Mouse (Mus musculus): ENCODE measurements around the gene Herc3. TPM values are rescaled to one million over a fixed set of nuclear protein-coding genes. Genes with fewer than 3 reads are reported as not detected.
A peak's percentile ranks its signal among the peaks of the same experiment; 100 is the strongest.
"Not testable (repeated sequence)": the region's sequence is repeated elsewhere in the genome, so short reads cannot be mapped to it uniquely, and the experiment has no call there.

Gene Herc3
- polyA plus RNA-seq, 1 experiment from 2014 or later = 13.5 TPM

DNA sequence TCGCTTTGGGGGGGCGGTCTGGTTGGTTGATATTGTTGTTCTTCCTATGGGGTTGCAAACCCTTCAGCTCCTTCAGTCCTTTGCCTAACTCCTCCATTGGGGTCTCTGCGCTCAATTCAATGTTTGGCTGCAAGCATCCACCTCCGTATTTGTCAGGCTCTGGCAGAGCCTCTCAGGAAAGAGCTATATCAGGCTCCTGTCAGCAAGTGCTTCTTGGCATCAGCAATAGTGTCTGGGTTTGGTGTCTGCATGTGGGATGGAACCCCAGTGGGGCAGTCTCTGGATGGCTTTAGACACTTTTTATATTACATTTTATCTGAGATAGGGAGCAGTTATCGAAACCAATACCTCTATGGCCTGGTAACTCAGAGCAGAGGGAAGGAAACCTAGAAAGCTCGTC is 36.6 kb downstream of the Herc3 start:
- not testable (repeated sequence) for ATAC-seq (replicated peaks; ENCODE audit: low FRiP score); H3K4me1 ChIP-seq (replicated peaks; ENCODE audit: control insufficient read depth, insufficient read depth, low read length); H3K4me2 ChIP-seq (ENCODE audit: low read depth, low read length, severe bottlenecking); DNase-seq (ENCODE audit: low spot score); H3K27me3 ChIP-seq (ENCODE audit: control insufficient read depth, insufficient read depth, low read length); H3K36me3 ChIP-seq (ENCODE audit: control insufficient read depth, insufficient read depth, low read length); H3K27ac ChIP-seq (ENCODE audit: low read depth, low read length); H3K9ac ChIP-seq (ENCODE audit: low read length); H3K4me3 ChIP-seq (ENCODE audit: low read depth, low read length); H3K9me3 ChIP-seq (ENCODE audit: control insufficient read depth, low read length)
- 92% methylated on average over 6 of the region's 6 CpGs for WGBS

DNA sequence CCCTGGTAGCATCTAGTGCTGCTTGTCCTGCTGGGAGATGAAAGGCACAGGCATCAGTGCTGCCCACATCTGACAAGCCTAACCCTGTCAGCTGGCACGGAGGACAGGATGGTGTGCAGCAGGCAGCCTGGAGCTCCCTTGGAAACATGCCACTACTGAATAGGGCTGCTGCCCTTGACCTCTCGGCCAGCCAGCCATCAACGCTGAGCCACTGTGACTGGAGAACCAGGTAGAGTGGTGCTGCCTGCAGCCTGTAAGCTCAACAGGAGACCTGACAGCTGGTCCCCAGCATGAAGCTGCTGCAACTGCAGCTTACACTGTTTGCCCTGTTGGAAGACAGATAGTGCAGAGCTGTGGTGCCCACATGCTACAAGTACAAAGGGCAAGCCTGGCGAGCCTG is 48.3 kb downstream of the Herc3 start:
- no peak overlapping the region for H3K4me3 ChIP-seq (ENCODE audit: low read depth, low read length)
- no peaks in the 10 kb centered on the region for H3K4me1 ChIP-seq (replicated peaks; ENCODE audit: control insufficient read depth, insufficient read depth, low read length)
- H3K9ac ChIP-seq (ENCODE audit: low read length) = no peak overlapping the region
- H3K27ac ChIP-seq (ENCODE audit: low read depth, low read length) = no peak overlapping the region
- H3K36me3 ChIP-seq (ENCODE audit: control insufficient read depth, insufficient read depth, low read length) = no peaks in the 10 kb centered on the region
- DNase-seq (ENCODE audit: low spot score) = no peak
- no peaks in the 10 kb centered on the region for H3K9me3 ChIP-seq (ENCODE audit: control insufficient read depth, low read length)
- ATAC-seq (replicated peaks; ENCODE audit: low FRiP score) = 0 out of 2 replicates have a peak, but pooled peaks have one; percentile 39
- 81% methylated on average over 4 of the region's 4 CpGs for WGBS
- no peak overlapping the region for H3K4me2 ChIP-seq (ENCODE audit: low read depth, low read length, severe bottlenecking)
- H3K27me3 ChIP-seq (ENCODE audit: control insufficient read depth, insufficient read depth, low read length) = no peaks in the 10 kb centered on the region

- Histone ChIP-seq H3K4me2 (ENCODE audit: low read depth, low read length, severe bottlenecking) (no peak overlapping the region), H3K27ac (ENCODE audit: low read depth, low read length) (no peak overlapping the region), H3K27me3 (ENCODE audit: control insufficient read depth, insufficient read depth, low read length) (no peaks in the 10 kb centered on the region), H3K4me1 (replicated peaks; ENCODE audit: control insufficient read depth, insufficient read depth, low read length) (no peaks in the 10 kb centered on the region), H3K9ac (ENCODE audit: low read length) (no peak overlapping the region), H3K9me3 (ENCODE audit: control insufficient read depth, low read length) (no peaks in the 10 kb centered on the region), H3K4me3 (ENCODE audit: low read depth, low read length) (no peak overlapping the region), H3K36me3 (ENCODE audit: control insufficient read depth, insufficient read depth, low read length) (no peaks in the 10 kb centered on the region)
- ATAC-seq (replicated peaks; ENCODE audit: low FRiP score) (no peak), DNase-seq (ENCODE audit: low spot score) (no peak)
- WGBS = 92% methylated on average over 9 of the region's 9 CpGs
Observed at GRCm38 (mm10) chr6:58879987-58880386, 48.7 kb downstream of the Herc3 start.

DNA sequence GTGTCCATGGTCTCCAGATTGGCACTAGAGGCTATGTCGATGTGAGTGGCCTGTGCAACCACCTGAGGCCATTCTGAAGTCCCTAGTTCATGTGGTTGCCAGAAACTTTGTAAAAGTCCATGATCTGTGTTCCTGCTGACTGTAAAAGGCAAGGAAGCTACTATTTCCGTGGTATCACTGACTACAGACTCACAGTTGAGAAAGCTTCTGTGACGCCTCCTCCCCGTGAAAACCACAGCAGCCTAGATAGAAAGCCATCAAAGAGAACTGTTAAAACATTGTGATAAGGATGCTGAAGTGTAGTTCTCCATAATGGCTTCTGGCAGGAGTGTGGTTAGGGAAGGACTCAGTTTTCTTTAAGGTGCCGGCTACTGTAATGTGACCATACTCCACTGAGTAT is 49.6 kb downstream of the Herc3 start:
- WGBS = 93% methylated on average over 5 of the region's 5 CpGs
- no peak for ATAC-seq (replicated peaks; ENCODE audit: low FRiP score)
- no peak overlapping the region for H3K27ac ChIP-seq (ENCODE audit: low read depth, low read length)

GRCm38 (mm10) chr6:58881363-58881762 is 50.1 kb downstream of the Herc3 start:
- Histone ChIP-seq H3K4me3 (ENCODE audit: low read depth, low read length) (no peak overlapping the region), H3K9ac (ENCODE audit: low read length) (no peak overlapping the region), H3K4me1 (replicated peaks; ENCODE audit: control insufficient read depth, insufficient read depth, low read length) (no peaks in the 10 kb centered on the region), H3K9me3 (ENCODE audit: control insufficient read depth, low read length) (no peaks in the 10 kb centered on the region), H3K36me3 (ENCODE audit: control insufficient read depth, insufficient read depth, low read length) (no peaks in the 10 kb centered on the region), H3K27me3 (ENCODE audit: control insufficient read depth, insufficient read depth, low read length) (no peaks in the 10 kb centered on the region), H3K27ac (ENCODE audit: low read depth, low read length) (no peak overlapping the region), H3K4me2 (ENCODE audit: low read depth, low read length, severe bottlenecking) (no peak overlapping the region)
- 93% methylated on average over 3 of the region's 3 CpGs for WGBS
- DNase-seq (ENCODE audit: low spot score) (no peak), ATAC-seq (replicated peaks; ENCODE audit: low FRiP score) (no peak)

More for the DNA sequence above, 49.6 kb downstream of the Herc3 start:
- DNase-seq (ENCODE audit: low spot score) = no peak
- Histone ChIP-seq H3K9ac (ENCODE audit: low read length) (no peak overlapping the region), H3K36me3 (ENCODE audit: control insufficient read depth, insufficient read depth, low read length) (no peaks in the 10 kb centered on the region), H3K4me1 (replicated peaks; ENCODE audit: control insufficient read depth, insufficient read depth, low read length) (no peaks in the 10 kb centered on the region), H3K4me3 (ENCODE audit: low read depth, low read length) (no peak overlapping the region), H3K4me2 (ENCODE audit: low read depth, low read length, severe bottlenecking) (no peak overlapping the region), H3K9me3 (ENCODE audit: control insufficient read depth, low read length) (no peaks in the 10 kb centered on the region), H3K27me3 (ENCODE audit: control insufficient read depth, insufficient read depth, low read length) (no peaks in the 10 kb centered on the region)

DNA sequence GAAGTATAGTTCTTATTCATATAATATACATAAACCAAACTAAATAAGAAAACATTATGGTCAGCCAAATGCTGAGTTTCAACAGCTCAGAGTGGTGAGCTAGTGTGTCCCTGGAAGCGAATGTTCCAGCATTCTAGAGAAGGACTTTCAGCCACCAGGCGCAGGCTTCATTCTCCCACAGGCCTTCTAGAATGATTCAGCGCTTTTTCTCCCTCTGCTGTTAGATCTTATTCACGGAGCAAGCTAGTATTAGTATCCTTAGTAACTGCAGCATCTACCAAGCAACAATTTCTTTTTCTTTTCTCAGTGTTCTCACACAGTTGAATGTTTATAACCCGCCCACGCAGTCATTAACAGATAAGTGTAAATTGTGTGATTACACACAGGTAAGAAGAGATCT is 51.0 kb downstream of the Herc3 start:
- H3K4me3 ChIP-seq (ENCODE audit: low read depth, low read length) = no peak overlapping the region

DNA sequence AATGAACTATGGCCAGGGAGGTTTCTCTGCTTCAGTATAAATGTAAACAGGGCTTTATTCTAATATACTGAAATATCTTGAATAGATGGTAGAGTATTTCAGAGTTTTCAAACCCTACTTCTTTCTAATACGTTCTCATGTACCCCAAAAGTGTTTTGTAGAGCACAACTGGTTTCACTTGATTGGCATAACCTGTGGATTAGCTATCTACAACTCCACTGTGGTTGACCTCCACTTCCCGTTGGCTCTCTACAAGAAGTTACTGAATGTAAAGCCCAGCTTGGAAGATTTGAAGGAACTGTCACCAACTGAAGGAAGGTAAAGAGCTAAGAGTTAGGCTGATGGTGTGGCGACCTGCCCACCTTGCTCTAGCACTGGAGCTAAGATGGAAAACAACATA is 58.7 kb downstream of the Herc3 start:
- H3K27me3 ChIP-seq (ENCODE audit: control insufficient read depth, insufficient read depth, low read length) = no peaks in the 10 kb centered on the region
- no peaks in the 10 kb centered on the region; the same call in 1 of the 2 replicates for H3K36me3 ChIP-seq (ENCODE audit: control insufficient read depth, insufficient read depth, low read length)
- no peak overlapping the region for H3K4me2 ChIP-seq (ENCODE audit: low read depth, low read length, severe bottlenecking)
- H3K27ac ChIP-seq (ENCODE audit: low read depth, low read length) = no peak overlapping the region
- WGBS = 86% methylated on average over 3 of the region's 3 CpGs
- H3K4me3 ChIP-seq (ENCODE audit: low read depth, low read length) = no peak overlapping the region
- ATAC-seq (replicated peaks; ENCODE audit: low FRiP score) = no peak
- no peaks in the 10 kb centered on the region for H3K4me1 ChIP-seq (replicated peaks; ENCODE audit: control insufficient read depth, insufficient read depth, low read length)
- DNase-seq (ENCODE audit: low spot score) = no peak
- H3K9me3 ChIP-seq (ENCODE audit: control insufficient read depth, low read length) = no peaks in the 10 kb centered on the region
- no peak overlapping the region for H3K9ac ChIP-seq (ENCODE audit: low read length)

More for the DNA sequence above, 51.0 kb downstream of the Herc3 start:
- Histone ChIP-seq H3K4me1 (replicated peaks; ENCODE audit: control insufficient read depth, insufficient read depth, low read length) (no peaks in the 10 kb centered on the region), H3K9ac (ENCODE audit: low read length) (no peak overlapping the region), H3K27me3 (ENCODE audit: control insufficient read depth, insufficient read depth, low read length) (no peaks in the 10 kb centered on the region), H3K9me3 (ENCODE audit: control insufficient read depth, low read length) (no peaks in the 10 kb centered on the region), H3K36me3 (ENCODE audit: control insufficient read depth, insufficient read depth, low read length) (no peaks in the 10 kb centered on the region), H3K4me2 (ENCODE audit: low read depth, low read length, severe bottlenecking) (no peak overlapping the region), H3K27ac (ENCODE audit: low read depth, low read length) (no peak overlapping the region)
- DNase-seq (ENCODE audit: low spot score) = no peak
- WGBS = 81% methylated on average over 6 of the region's 6 CpGs
- no peak for ATAC-seq (replicated peaks; ENCODE audit: low FRiP score)

- Histone ChIP-seq H3K27me3 (ENCODE audit: control insufficient read depth, insufficient read depth, low read length) (no peaks in the 10 kb centered on the region), H3K27ac (ENCODE audit: low read depth, low read length) (no peak overlapping the region), H3K4me1 (replicated peaks; ENCODE audit: control insufficient read depth, insufficient read depth, low read length) (no peaks in the 10 kb centered on the region), H3K4me3 (ENCODE audit: low read depth, low read length) (no peak overlapping the region), H3K4me2 (ENCODE audit: low read depth, low read length, severe bottlenecking) (no peak overlapping the region), H3K9ac (ENCODE audit: low read length) (no peak overlapping the region), H3K9me3 (ENCODE audit: control insufficient read depth, low read length) (no peaks in the 10 kb centered on the region), H3K36me3 (ENCODE audit: control insufficient read depth, insufficient read depth, low read length) (no peaks in the 10 kb centered on the region; the same call in 1 of the 2 replicates)
- 92% methylated on average over 6 of the region's 6 CpGs for WGBS
- no peak for ATAC-seq (replicated peaks; ENCODE audit: low FRiP score)
- no peak for DNase-seq (ENCODE audit: low spot score)
Observed at GRCm38 (mm10) chr6:58893307-58893706, 62.0 kb downstream of the Herc3 start.

DNA sequence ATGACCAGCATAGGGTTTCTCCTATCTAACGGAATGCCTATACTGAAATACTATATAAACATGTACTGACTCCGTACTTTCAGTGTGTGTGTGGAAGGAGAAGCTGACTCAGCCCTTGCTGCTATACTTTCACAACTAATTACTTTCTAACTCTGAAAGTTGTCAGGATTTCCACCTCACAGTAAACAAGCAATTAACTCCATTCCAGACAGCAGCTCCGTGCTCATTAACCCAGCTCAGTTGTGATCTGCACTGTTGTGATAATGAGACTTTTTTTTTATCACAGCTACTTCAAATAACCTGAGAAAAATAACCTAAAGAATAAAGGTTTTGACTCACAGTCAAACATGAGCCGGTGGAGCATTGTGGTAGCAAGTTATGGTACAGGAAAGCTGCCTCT is 63.7 kb downstream of the Herc3 start:
- H3K4me2 ChIP-seq (ENCODE audit: low read depth, low read length, severe bottlenecking) = no peak overlapping the region
- no peaks in the 10 kb centered on the region for H3K27me3 ChIP-seq (ENCODE audit: control insufficient read depth, insufficient read depth, low read length)
- ATAC-seq (replicated peaks; ENCODE audit: low FRiP score) (peak; percentile 87), DNase-seq (ENCODE audit: low spot score) (no peak)
- H3K27ac ChIP-seq (ENCODE audit: low read depth, low read length) = no peak overlapping the region
- H3K4me3 ChIP-seq (ENCODE audit: low read depth, low read length) = no peak overlapping the region
- whole genome bisulfite sequencing = 55% methylated on average over 4 of the region's 4 CpGs
- no peaks in the 10 kb centered on the region for H3K9me3 ChIP-seq (ENCODE audit: control insufficient read depth, low read length)
- no peaks in the 10 kb centered on the region for H3K36me3 ChIP-seq (ENCODE audit: control insufficient read depth, insufficient read depth, low read length)
- no peak overlapping the region for H3K9ac ChIP-seq (ENCODE audit: low read length)
- H3K4me1 ChIP-seq (replicated peaks; ENCODE audit: control insufficient read depth, insufficient read depth, low read length) = no peaks in the 10 kb centered on the region

Measured in forebrain, embryonic 11.5 days (tissue).